Mouse (Mus musculus) megakaryocyte, embryonic 14.5 days (primary cell): ENCODE measurements around the gene Ctnna3. TPM values are rescaled to one million over a fixed set of nuclear protein-coding genes. Genes with fewer than 3 reads are reported as not detected.

Experiments
- H3K27me3 ChIP-seq: replicated peaks from 2 replicates; pipeline ENCODE3; 2012; ENCODE audit warnings: inconsistent platforms
- H3K36me3 ChIP-seq: replicated peaks from 2 replicates; pipeline ENCODE3; 2012; ENCODE audit warnings: low read length, inconsistent platforms, mixed read lengths
- H3K4me1 ChIP-seq: 2 replicates; pipeline ENCODE4 v1.6.1; 2012; ENCODE audit warnings: inconsistent platforms
- H3K4me3 ChIP-seq: replicated peaks from 2 replicates; pipeline ENCODE3; 2012; ENCODE audit warnings: moderate library complexity, mild to moderate bottlenecking, inconsistent platforms
- H3K9me3 ChIP-seq: 2 replicates; pipeline ENCODE4 v1.6.1; 2012; ENCODE audit warnings: inconsistent platforms
- FLI1 ChIP-seq: IDR thresholded peaks from 2 replicates; pipeline ENCODE4 v1.6.1; 2012; ENCODE audit warnings: low read length, inconsistent platforms, mixed read lengths
- GATA1 ChIP-seq: IDR thresholded peaks from 3 replicates; pipeline ENCODE4 v1.6.1; 2012; ENCODE audit warnings: mixed read lengths, low read length, inconsistent platforms, borderline replicate concordance
- polyA plus RNA-seq: library from polyadenylated mRNA; stranded (reverse); fragments of >175 nt; gene quantifications from 2 replicates; pipeline ENCODE4 v1.2.3, GENCODE M21; 2012; ENCODE audit warnings: low replicate concordance; ENCODE audit not compliant: insufficient read depth

Ctnna3 gene
- polyA plus RNA-seq, 1 experiment, result not detected

GRCm38 (mm10) chr10:63689651-63690050 lies 259.8 kb downstream of the Ctnna3 start:
- TF ChIP-seq GATA1 (no peak), FLI1 (no peak)
- H3K9me3 ChIP-seq, result peaks cover 6% of the 10 kb centered on the region; the same call in 1 of the 2 replicates
- H3K4me1 ChIP-seq, result no peaks in the 10 kb centered on the region
- H3K4me3 ChIP-seq, result no peak overlapping the region
- H3K36me3 ChIP-seq, result no peaks in the 10 kb centered on the region
- H3K27me3 ChIP-seq, result no peaks in the 10 kb centered on the region

DNA sequence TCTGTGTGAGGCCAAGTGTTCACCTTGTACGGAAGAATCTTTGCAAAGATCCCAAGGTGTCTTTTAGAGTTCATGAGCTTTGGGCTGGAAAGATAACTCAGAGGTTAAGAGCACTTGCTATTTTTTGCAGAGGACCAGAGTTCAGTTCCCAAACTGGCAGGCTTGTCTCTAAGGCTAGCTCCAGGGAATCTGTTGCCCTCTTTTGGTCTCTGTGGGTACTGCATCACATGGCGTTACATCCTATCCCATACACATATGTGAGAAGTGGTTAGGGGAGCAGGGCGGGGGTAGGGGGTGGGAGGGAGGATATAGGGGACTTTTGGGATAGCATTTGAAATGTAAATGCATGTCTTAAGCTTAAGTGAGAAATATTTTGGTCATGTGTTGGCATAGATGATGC lies 262.1 kb downstream of the Ctnna3 start:
- peaks cover 6% of the 10 kb centered on the region; the same call in 1 of the 2 replicates for H3K9me3 ChIP-seq
- H3K36me3 ChIP-seq, result no peaks in the 10 kb centered on the region
- no peaks in the 10 kb centered on the region for H3K4me1 ChIP-seq
- no peak for TF ChIP-seq GATA1
- TF ChIP-seq FLI1, result no peak
- H3K4me3 ChIP-seq, result no peak overlapping the region
- no peaks in the 10 kb centered on the region for H3K27me3 ChIP-seq

DNA sequence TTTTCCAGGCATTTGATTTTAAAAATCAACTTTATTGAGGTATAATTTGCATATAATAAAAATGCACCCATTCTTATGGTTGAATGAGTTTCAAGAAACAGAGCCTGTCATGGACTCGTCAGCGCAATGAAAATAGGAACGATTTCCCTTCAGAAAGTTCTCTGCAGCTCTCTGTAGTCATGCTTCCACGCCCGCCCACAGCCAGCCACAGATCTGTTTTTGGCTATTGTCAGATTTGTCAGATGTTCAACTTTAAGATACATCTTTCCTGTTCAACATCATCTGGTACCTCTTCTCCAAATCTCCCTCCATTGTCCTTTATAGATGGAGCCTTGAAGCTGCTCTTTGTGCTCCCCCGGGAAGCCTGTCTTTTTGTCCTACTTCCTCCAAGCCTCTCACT lies 280.3 kb downstream of the Ctnna3 start:
- no peaks in the 10 kb centered on the region for H3K4me1 ChIP-seq
- H3K9me3 ChIP-seq, result peaks cover 14% of the 10 kb centered on the region; the same call in 1 of the 2 replicates
- H3K36me3 ChIP-seq, result no peaks in the 10 kb centered on the region
- H3K4me3 ChIP-seq, result no peak overlapping the region
- TF ChIP-seq FLI1, result no peak
- TF ChIP-seq GATA1, result no peak
- H3K27me3 ChIP-seq, result no peaks in the 10 kb centered on the region

DNA sequence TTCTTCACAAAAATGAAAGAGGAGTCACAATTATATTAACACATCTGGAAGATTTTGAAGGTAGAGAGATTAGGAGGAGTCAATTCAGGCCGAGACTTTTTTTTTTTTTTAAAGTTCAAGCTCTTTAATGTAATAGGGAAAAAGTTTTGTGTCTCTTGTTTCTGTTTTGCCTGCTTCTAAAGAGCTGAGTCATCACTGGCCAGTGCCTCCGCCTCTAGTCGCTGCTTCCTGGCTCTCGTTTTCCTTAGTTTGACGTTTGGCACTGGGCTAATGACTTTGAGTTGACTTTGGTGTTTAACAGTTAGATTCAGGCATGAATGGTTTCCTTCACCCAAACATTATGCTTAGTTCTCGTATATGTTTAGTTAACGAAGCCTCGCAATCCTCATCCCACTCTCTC lies 282.6 kb downstream of the Ctnna3 start:
- H3K4me1 ChIP-seq, result no peaks in the 10 kb centered on the region
- peaks cover 12% of the 10 kb centered on the region for H3K9me3 ChIP-seq
- no peaks in the 10 kb centered on the region for H3K27me3 ChIP-seq
- H3K36me3 ChIP-seq, result no peaks in the 10 kb centered on the region
- no peak for TF ChIP-seq FLI1
- no peak for TF ChIP-seq GATA1
- no peak overlapping the region for H3K4me3 ChIP-seq

DNA sequence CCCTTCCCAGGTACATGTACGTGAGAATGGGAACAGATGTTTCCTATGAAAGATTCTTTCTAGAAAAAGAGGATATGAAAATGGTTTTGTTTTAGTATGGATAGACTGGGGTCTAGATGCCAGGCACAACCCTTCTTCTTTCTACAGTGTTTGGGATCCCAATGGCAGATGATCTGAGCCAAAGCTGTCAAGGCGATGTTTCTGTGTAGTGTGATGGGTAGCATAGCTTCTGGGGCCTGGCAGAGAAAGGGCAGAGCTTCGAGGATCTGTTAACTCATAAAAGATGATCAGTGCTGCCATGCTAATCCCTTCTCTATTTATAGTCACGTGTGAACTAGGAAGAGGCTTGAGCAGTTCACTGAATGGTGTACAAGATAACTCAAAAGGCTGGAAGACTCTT lies 284.3 kb downstream of the Ctnna3 start:
- peaks cover 17% of the 10 kb centered on the region for H3K9me3 ChIP-seq
- TF ChIP-seq GATA1 (no peak), FLI1 (no peak)
- no peak overlapping the region for H3K4me3 ChIP-seq
- no peaks in the 10 kb centered on the region for H3K36me3 ChIP-seq
- no peaks in the 10 kb centered on the region for H3K4me1 ChIP-seq
- no peaks in the 10 kb centered on the region for H3K27me3 ChIP-seq

DNA sequence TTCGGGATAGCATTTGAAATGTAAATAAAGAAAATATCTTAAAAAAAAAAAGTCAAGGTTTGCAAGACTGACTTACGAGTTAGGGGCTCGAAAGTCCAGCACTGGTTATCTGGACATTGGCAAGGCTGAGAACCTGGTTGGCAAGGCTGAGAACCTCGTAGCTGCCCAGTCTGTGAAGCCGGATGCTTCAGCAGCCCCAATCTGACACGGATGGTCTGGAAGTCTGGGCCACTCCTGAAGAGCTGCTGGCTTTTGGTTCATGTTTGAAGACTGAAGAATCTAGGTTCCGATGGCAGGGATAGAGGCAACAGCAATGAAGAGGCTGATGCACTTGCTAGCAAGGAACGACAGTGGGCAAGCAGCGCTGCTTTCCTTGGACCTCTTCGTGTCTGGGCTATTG lies 339.0 kb downstream of the Ctnna3 start:
- H3K9me3 ChIP-seq, result peaks cover 20% of the 10 kb centered on the region

GRCm38 (mm10) chr10:63771656-63772055 lies 341.8 kb downstream of the Ctnna3 start:
- no peaks in the 10 kb centered on the region for H3K27me3 ChIP-seq
- TF ChIP-seq GATA1 (no peak), FLI1 (no peak)

More for the DNA sequence above, 339.0 kb downstream of the Ctnna3 start:
- peak overlapping the region; percentile 15 for H3K4me3 ChIP-seq
- no peaks in the 10 kb centered on the region for H3K27me3 ChIP-seq
- H3K4me1 ChIP-seq, result no peaks in the 10 kb centered on the region
- no peaks in the 10 kb centered on the region for H3K36me3 ChIP-seq
- TF ChIP-seq GATA1 (no peak), FLI1 (no peak)

DNA sequence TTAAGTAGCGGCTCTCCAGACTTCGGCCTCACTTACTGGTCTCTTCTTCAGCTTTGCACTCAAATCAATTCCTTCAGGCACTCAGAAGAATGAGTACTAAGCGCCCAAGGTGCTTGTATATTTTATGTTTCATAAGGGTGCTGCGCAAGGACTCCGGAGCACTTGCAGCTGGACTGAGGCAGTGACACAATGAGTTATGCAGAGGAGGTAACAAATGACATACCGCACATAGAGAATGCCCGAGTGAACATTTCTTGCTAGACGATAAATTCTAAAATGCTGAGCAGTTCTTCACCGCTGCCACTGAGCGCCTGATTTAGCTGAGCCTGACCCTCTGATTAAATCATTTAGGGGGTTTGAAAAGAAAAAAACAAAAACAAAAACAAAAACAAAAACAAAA lies 342.2 kb downstream of the Ctnna3 start:
- TF ChIP-seq GATA1, result no peak
- TF ChIP-seq FLI1, result no peak
- no peaks in the 10 kb centered on the region for H3K4me1 ChIP-seq
- no peaks in the 10 kb centered on the region for H3K27me3 ChIP-seq
- H3K9me3 ChIP-seq, result peaks cover 11% of the 10 kb centered on the region
- no peaks in the 10 kb centered on the region for H3K36me3 ChIP-seq
- no peak overlapping the region for H3K4me3 ChIP-seq

More at GRCm38 (mm10) chr10:63771656-63772055, 341.8 kb downstream of the Ctnna3 start:
- Histone ChIP-seq H3K36me3 (no peaks in the 10 kb centered on the region), H3K9me3 (peaks cover 12% of the 10 kb centered on the region), H3K4me1 (no peaks in the 10 kb centered on the region), H3K4me3 (no peak overlapping the region)

GRCm38 (mm10) chr10:63781948-63782347 lies 352.1 kb downstream of the Ctnna3 start:
- no peaks in the 10 kb centered on the region for H3K4me1 ChIP-seq
- TF ChIP-seq FLI1 (no peak), GATA1 (no peak)
- no peaks in the 10 kb centered on the region for H3K36me3 ChIP-seq
- no peaks in the 10 kb centered on the region for H3K27me3 ChIP-seq
- no peak overlapping the region for H3K4me3 ChIP-seq
- H3K9me3 ChIP-seq, result peaks cover 18% of the 10 kb centered on the region

DNA sequence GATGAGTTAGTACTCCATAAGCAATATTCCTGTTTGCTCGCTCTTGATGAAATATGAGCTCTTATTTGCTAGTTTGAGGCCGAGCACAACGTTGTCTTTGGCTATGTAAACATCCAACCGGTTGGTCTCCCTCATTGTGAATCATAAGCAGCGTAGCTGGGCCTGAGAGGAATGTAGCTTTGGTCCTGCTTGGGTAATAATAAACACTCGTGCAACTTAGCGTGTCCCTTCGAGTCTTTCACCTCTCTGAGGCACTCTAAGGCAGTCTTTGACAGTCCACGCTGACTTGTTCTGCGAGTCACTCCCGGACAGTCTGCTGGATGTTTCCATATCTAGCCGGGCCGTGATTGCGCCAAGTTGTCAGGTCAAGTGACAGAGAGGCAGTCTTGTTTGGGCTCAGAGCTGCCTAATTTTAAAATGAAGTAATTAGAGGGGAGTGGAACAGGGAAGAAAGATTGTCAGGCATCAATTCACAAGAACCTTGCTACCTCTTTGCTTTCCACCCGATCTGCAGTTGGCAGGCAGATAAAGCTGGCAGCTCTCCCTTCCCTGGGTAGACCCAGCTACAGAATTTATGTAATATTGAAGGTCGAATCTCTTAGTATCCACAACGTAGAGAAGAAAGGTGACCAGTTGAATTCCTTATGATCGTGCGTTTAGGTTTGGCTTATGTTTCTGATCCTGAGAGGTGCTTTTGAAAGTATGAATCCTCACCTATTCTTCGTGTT lies 355.1 kb downstream of the Ctnna3 start:
- H3K4me1 ChIP-seq, result no peaks in the 10 kb centered on the region
- TF ChIP-seq GATA1 (no peak), FLI1 (no peak)
- H3K4me3 ChIP-seq, result no peak overlapping the region
- peaks cover 18% of the 10 kb centered on the region for H3K9me3 ChIP-seq
- H3K36me3 ChIP-seq, result no peaks in the 10 kb centered on the region
- no peaks in the 10 kb centered on the region for H3K27me3 ChIP-seq

GRCm38 (mm10) chr10:63786390-63786789 lies 356.5 kb downstream of the Ctnna3 start:
- Histone ChIP-seq H3K36me3 (no peaks in the 10 kb centered on the region), H3K27me3 (no peaks in the 10 kb centered on the region), H3K4me1 (no peaks in the 10 kb centered on the region), H3K4me3 (no peak overlapping the region), H3K9me3 (peaks cover 22% of the 10 kb centered on the region)
- TF ChIP-seq FLI1, result no peak
- TF ChIP-seq GATA1, result no peak
